ENCODE assay signal across 11 mouse cellular contexts in the genomic region with DNA sequence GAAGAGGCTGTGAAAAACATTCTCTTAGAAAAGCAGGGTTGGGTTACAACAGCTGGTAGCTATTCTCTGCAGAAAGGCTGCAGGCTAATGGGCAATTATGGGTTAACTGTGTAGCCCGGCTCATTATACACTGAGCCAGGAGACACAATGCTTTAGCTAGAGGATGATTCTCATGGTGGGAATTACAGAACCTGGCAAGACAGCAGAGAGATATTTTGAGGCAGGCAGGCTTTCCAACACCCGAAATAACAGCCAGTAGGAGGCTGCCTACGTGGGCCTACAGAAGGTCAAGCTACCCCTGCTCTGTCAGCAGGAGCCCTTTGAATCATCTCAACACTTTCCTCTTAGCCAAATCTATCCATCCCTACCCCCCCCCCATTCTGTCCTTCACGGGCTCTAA.
DNase-seq lines count a peak whose midpoint lies in the region; ATAC-seq and TF ChIP-seq lines count a peak whose summit lies in the region.
"Had no signal": no experiment of that assay in that cellular context is flagged by ENCODE, and none has a peak within 500 bp of the region (broad histone marks: within the 10 kb centered on the region; RNA-seq: fewer than 3 reads in every experiment).

No protein-coding gene starts in this region.

- no peak overlapping the region for H3K9ac ChIP-seq in liver, postnatal 0 days (replicated peaks)

- no peak for ATAC-seq in liver, postnatal 0 days

- H3K4me1 ChIP-seq in liver, postnatal 0 days (ENCODE audit: insufficient read depth), result no peaks in the 10 kb centered on the region

- no peak for TF ChIP-seq CTCF in liver, postnatal 0 days (IDR thresholded peaks at IDR 0.05; ENCODE audit: low read depth)

- no peaks in the 10 kb centered on the region for H3K9me3 ChIP-seq in liver, postnatal 0 days (ENCODE audit: low read length)

- intact Hi-C loops in left cerebral cortex, postnatal 36 days (cut with DNase I), result no loop called here
- intact Hi-C loops in gastrocnemius, postnatal 14 days (cut with DNase I; ENCODE audit: low total_unique reads), result no loop called here

- H3K27me3 ChIP-seq in liver, postnatal 0 days (ENCODE audit: insufficient read depth, low read length), result no peaks in the 10 kb centered on the region
- H3K27me3 ChIP-seq: Patski had no signal

- H3K4me2 ChIP-seq in liver, postnatal 0 days (ENCODE audit: low read depth, low read length), result no peak overlapping the region

- WGBS in liver, postnatal 0 days (ENCODE audit: insufficient replicate concordance), result 61% methylated on average over 4 of the region's 4 CpGs

- no peak overlapping the region for H3K27ac ChIP-seq in liver, postnatal 0 days (ENCODE audit: low read depth)

- no peak for TF ChIP-seq EP300 in liver, postnatal 0 days (IDR thresholded peaks at IDR 0.05; ENCODE audit: low read depth)

- H3K36me3 ChIP-seq in liver, postnatal 0 days (replicated peaks; ENCODE audit: insufficient read depth, low read length), result no peaks in the 10 kb centered on the region

- H3K4me3 ChIP-seq in liver, postnatal 0 days (ENCODE audit: low read depth, low read length), result no peak overlapping the region

- DNase-seq in cerebellum, postnatal 36 days, result peak; percentile 6 to 21
- DNase-seq in cerebellum, adult 18-20 months, result no peak
- peak; percentile 4 to 11 for DNase-seq in left cerebral cortex, postnatal 36 days (ENCODE audit: low spot score in 2 of 2)
- DNase-seq in left cerebral cortex, adult 11 months (ENCODE audit: low spot score), result no peak
- DNase-seq in gastrocnemius, postnatal 14 days, result peak; percentile 17
- peak; percentile 84 for DNase-seq in skeletal muscle tissue, adult 2 months (ENCODE audit: low read depth, low spot score)
- no peak for DNase-seq in thymus, postnatal 0 days (ENCODE audit: low spot score)
- no peak for DNase-seq in liver, postnatal 0 days
- DNase-seq: layer of hippocampus, postnatal 36 days; lung, postnatal 14 days had no signal

Comparison
In these comparisons a context has a peak if more than half of its experiments do, and no peak if none do; other contexts are left out.
1. DNase-seq: peak in cerebellum, postnatal 36 days (2 of 2), left cerebral cortex, postnatal 36 days (2 of 2), gastrocnemius, postnatal 14 days (single experiment) and skeletal muscle tissue, adult 2 months (single experiment); none in cerebellum, adult 18-20 months (0 of 2), left cerebral cortex, adult 11 months (single experiment), thymus, postnatal 0 days (single experiment) and liver, postnatal 0 days (single experiment).